Mouse (Mus musculus) megakaryocyte-erythroid progenitor cell, adult 5-6 weeks (primary cell): ENCODE measurements at regions not wholly inside any gene's neighbourhood (a gene's known extent, or its start where the extent isn't known, plus 50 kb on each side); places are given as distances from the start of the nearest gene placed in this dataset.

Source experiments
- ATAC-seq: replicated peaks from 2 replicates; pipeline ENCODE4 v1.8.0; 2016; ENCODE audit warnings: mild to moderate bottlenecking, inconsistent platforms; ENCODE audit not compliant: severe bottlenecking, poor library complexity, low FRiP score, low TSS enrichment

DNA sequence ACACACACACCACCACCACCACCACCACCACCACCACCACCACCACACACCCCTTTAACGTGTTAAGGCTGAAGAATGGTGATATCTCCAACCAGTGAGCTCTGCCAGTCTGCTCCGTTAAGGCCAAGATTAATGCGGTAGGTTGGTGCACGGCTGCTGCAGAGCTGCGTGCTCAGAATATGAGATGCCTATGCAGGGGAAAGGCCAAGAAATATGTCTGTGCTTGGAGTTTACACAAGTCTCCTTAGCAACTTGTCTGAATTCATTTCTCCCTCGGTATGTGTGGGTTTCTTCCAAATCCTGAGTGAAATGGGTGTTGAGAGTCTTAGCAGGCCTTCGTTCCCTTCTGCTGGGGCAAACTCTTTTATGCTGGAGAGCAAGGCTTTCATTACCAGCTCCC, 363.1 kb upstream of the Ubash3b start:
- no peak for ATAC-seq

DNA sequence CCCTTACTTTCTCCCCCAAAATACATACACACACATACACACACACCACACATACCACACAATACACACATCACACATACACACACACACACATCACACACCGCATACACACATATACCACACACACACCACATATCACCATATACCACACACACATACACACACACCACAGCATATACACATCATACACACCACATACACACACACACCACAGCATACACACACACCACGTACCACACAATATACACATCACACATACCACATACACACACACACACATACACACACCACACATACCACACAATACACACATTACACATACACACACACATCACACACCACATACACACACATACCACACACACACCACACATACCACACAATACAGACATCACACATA, 362.5 kb upstream of the Ubash3b start:
- no peak for ATAC-seq

DNA sequence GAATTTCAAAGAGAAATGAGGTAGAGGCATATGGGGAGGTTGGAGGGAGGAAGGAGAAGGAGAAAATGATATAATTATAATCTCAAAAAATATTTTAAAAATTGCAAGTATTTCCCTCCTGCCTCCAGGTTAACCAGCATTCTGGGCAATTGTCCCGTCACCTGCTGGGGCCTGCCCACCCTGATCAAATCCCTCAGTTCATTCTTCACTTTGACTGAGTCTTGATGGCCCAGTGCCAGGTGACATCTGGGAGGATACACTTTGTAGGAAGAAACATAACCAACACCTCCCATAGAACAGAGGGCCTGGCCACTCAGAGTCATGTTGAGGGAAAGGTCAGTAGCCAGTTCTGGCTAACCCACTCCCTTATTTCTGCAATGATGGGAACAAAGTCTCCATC, 360.8 kb upstream of the Ubash3b start:
- ATAC-seq = no peak

- no peak for ATAC-seq
Observed at GRCm38 (mm10) chr9:41517787-41518186, 356.3 kb upstream of the Ubash3b start.

GRCm38 (mm10) chr9:41517053-41517696, 355.7 kb upstream of the Ubash3b start:
- ATAC-seq = no peak

GRCm38 (mm10) chr9:41515192-41515591, 353.7 kb upstream of the Ubash3b start:
- no peak for ATAC-seq

GRCm38 (mm10) chr9:41513701-41514100, 352.2 kb upstream of the Ubash3b start:
- no peak for ATAC-seq

DNA sequence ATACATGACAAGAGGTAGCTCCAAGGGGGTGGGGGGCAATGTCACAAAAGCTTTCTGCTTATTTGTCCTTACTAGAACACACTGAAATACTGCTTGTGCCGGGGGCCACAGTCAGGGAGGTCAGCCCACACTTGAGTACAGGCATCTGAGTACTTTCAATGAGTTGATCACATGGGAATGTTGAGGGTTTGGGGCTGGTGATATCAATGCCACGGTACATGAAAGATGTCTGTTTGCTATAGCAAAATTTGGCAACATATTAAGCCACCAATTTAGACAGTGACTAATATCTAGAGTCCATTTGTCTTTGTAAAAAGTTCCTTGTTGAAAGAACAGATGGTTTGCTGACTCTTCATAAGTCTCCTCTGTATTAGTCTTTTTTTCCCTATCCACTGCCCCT, 348.1 kb upstream of the Ubash3b start:
- ATAC-seq = no peak

DNA sequence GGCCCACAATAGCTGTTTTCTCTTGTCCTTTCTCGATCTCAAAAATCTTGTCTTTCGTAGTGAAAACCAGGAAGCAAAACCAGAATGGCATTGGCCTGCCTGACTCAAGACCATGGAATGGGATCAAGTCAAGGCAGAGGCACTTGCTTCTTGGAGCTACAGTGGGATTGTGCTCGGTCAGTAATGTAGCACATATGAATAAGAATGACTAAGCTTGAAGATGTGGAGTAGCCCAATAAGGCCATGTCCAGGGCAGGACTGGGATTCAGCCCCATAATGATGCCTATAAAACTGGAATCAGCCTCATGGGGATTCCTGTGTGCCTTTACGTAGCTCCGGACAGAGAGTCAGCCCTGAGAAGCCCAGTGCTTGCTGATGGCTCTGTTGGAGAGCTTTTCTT, 347.2 kb upstream of the Ubash3b start:
- no peak for ATAC-seq

DNA sequence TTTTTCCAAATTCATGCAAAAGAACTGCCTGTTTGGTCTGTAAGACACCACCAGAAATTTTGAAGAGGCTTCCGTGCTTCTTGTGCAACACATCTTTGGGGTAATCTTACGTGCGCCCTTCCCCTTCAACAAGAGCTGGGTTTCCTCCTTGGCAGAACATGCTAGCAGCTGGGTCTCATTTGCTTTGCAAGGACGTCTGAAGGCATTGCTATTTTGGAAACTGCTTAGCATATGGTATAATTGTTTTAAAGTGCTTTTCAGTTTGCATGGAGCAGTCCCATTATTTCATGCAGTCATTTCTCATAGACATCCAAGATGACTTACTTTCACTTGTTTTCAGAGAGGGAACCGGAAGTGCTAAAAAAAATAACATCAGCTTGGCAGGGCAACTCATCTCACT, 336.8 kb upstream of the Ubash3b start:
- ATAC-seq = no peak

DNA sequence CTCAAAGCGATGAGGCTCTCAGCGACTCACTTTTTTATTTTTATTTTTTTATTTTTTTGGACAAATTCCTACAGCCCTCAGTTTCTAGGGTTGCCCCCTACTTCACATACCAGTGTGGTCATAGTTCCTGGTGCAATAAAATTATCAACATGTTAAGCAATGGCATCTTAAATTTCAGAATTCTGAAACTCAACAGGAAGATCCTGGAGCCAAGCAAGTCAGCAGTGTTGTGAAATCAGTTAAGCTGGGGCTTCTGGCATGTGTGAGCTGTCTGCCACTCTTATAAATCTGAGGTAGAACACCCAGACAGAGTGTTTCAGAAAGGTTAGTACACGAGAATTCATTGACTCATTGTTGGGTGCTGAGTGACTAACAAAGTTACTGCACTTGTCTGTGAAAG, 328.6 kb upstream of the Ubash3b start:
- ATAC-seq = no peak

GRCm38 (mm10) chr9:41488046-41488445, 326.5 kb upstream of the Ubash3b start:
- no peak for ATAC-seq

DNA sequence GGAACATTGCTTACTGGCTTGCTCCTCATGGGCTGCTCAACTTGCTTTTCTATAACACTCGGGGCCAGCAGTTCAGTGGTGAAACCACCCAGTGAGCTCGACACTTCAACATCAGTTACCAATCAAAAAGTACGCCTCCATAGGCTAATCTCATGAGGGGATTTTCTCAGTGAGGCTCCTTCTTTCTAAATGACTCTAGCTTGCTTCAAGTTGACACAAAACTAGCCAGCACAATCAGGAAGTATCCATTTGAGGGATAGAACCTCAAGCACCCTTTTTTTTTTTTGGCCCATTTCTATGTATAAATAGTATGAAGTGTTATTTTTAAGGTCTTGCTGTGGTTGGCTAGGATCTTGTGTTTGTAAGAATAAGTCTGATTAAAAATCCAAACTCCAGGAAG, 321.7 kb upstream of the Ubash3b start:
- ATAC-seq = no peak

DNA sequence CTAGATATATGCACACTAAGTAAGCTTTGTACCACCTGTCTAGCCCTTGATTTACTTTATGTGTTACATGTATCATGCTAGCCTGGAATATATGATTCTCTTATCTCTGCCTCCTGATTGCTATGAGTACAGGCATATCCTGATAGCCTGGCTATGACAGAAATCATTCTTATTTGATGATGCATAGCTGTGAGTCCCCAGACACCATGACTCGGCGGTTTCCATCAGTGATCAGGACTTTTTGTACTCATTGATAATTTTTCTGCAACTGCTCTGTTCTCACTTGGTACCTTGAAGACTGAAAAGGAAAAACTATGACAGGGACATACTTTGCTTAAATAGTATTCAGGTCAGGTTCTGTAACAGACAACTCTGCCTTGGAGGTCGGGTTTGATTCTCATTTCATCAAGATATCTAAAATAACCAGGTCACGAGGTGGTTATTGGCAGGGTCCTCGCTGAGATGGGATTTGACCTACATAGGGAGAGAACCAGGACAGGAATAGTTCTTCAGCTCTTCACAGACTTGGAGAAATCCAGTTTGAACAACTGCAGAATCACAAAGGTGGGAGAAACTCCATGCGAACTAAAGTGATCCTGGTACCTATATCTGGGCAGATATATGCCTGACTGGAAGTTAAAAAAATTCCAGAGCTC, 320.2 kb upstream of the Ubash3b start:
- ATAC-seq = no peak

GRCm38 (mm10) chr9:41479854-41480749, 318.6 kb upstream of the Ubash3b start:
- no peak for ATAC-seq

GRCm38 (mm10) chr9:41479085-41479484, 317.6 kb upstream of the Ubash3b start:
- ATAC-seq = no peak

GRCm38 (mm10) chr9:41478106-41478848, 316.8 kb upstream of the Ubash3b start:
- ATAC-seq = no peak

DNA sequence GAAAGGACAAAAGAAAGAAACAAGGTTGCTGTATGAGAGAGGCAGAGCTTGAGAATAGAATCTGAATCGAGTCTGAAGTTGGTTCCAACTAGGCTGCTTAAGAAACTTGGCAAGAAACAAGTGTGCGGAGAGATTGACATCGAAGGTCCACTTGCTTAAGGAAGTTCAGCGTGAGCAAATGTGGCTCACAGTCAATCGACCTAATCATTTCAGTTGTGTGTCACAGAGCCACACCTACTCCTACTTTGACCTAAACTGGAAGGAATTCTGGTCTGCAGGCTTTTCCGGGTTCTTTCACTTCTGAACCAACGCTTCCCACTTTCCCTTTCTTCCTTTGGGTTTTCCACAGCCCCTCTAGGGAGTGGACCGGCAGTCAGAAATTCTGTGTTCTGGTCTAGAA, 313.8 kb upstream of the Ubash3b start:
- ATAC-seq = no peak

- no peak for ATAC-seq
Observed at GRCm38 (mm10) chr9:41474945-41475297, 313.4 kb upstream of the Ubash3b start.
